Mouse (Mus musculus) megakaryocyte progenitor cell, adult 5-6 weeks (primary cell): ENCODE measurements at regions not wholly inside any gene's neighbourhood (a gene's known extent, or its start where the extent isn't known, plus 50 kb on each side); places are given as distances from the start of the nearest gene placed in this dataset.
"Not testable (repeated sequence)": the region's sequence is repeated elsewhere in the genome, so short reads cannot be mapped to it uniquely, and the experiment has no call there.

Experiments used
- ATAC-seq: replicated peaks from 2 replicates; pipeline ENCODE4 v1.8.0; 2016; ENCODE audit warnings: mild to moderate bottlenecking, moderate TSS enrichment, inconsistent platforms; ENCODE audit not compliant: poor library complexity

DNA sequence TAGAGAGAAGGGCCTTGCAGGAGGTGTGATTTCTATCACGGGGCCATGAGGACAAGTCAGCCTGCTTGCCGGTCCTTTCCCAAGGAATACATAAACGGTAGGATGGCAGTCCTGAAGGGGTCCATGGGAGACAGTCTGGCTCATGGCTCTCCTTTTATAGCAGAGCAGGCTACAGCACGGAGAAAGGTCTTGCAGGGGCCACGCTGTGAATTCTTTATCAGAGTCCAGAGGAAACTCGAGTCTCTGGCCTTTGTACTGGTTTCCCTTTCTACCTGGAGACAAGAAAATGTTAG lies 1984.0 kb downstream of the 4930444P10Rik start:
- ATAC-seq: no peak

DNA sequence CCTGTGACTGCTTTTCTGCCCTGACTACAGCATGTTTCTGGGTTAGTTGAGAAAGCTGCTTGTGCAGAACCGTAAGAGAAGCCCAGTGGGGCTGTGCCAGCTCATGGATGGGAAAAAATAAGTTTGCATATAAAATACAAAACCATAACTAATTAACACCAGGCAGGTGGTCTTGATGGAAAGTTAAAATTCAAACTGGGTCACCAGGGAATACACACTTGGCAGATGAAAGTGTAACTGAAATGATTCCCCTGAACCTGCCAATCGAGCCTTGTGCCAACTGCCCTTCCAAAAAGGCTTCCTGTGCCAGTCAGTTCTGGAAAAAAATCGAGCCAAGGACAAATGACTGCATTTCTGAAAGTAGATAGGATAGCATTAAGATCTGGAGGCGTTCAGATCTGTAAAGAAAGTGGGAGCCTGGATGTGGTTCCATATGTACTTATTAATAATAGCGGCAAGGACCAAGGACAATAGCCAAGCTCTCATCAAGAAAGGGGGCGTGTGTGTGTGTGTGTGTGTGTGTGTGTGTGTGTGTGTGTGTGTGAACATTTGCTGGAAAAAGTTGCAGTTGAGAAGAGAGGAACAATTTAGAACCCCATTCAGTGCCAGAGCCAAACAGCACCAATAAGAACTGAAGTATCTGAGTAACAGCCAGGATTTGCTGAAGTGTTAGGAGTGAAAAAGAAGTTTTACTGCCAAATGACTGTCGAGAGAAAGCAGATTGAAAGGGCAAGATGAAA lies 1984.5 kb downstream of the 4930444P10Rik start:
- ATAC-seq: no peak

DNA sequence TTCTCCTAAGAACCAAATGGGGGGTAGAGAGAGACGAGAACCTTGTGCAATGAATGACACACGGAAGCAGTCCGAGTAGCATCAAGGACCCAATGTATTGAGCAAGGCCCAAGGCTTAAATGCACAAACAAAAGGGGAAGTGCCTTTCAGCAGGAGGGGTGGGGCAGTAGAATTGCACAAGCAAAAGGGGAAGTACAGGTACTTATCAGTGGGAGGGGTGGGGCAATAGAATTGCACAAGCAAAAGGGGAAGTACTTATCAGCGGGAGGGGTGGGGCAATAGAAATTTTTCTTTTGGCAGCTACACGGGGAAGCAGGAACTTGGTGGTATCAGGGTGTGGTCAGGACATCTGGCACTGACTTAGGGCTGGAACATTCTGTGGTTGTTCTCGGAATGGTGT lies 1987.6 kb downstream of the 4930444P10Rik start:
- ATAC-seq: not testable (repeated sequence)

DNA sequence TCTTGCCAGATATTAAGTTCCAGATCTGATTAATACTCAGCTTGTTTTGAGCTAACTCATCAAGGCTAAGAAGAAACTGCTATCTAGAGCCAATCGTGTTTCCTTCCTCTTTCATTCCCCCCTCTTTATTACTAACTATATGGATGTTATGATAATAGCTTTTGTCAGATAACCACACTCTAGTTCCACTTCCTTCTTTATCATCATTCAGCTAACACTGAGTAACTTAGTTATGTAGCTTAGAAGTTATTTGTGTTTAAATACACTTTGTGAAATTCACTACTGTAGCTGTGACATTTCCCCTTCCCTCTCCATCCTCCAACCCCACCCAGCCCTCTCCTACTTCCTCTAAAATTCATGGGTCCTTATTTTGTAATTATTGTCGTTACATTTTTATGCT lies 1988.6 kb downstream of the 4930444P10Rik start:
- peak; percentile 94 for ATAC-seq

DNA sequence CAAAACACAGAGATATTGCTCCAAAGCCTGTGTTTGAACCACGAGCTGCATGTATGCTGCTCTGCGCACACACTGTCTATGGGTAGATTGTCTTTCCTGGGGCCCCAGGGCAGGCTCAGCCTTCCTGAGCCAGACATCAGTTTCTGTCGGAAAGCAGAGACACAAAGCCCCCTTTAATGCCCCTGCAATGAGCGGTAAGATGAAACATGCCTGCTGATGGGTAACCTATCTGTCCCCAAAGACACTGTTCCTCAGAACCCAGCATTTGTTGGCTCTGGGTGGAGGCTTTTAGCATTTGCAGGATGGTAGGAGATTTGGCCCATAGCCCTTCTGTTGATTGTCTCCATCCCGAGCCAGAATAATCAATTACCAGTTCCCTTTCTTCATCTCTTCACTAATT lies 1994.1 kb downstream of the 4930444P10Rik start:
- ATAC-seq: no peak

DNA sequence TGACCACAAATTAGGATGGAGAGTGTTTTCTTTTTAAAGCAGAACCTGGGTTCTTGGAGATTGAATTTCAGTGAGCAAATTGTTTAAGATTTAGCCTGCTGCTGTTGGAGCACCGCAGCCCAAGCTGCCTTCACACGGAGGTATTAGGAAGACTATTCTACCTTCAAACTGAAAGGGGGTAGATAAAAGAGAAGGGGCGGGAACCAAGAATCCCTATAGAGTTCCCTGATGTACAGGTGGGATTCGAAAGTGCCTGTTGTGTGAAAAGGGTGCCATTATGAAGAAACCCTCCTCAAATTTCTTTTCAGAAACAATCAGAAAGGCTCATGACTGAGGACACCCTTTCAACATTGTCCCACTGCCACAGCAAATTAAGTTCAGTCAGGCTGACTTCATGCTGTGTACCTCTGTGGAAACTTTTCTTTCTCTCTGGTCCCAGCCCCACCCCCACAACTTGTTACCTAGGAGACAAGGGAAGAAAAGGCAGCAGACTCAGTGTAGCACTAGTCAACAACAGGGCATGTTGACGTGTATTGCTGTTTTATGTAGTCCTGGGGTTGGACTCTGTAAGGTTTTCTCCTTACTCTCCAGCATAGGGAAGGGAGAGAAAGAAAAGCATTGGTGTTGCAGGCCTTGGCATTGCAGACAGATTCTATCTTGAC lies 1995.4 kb downstream of the 4930444P10Rik start:
- ATAC-seq: no peak

DNA sequence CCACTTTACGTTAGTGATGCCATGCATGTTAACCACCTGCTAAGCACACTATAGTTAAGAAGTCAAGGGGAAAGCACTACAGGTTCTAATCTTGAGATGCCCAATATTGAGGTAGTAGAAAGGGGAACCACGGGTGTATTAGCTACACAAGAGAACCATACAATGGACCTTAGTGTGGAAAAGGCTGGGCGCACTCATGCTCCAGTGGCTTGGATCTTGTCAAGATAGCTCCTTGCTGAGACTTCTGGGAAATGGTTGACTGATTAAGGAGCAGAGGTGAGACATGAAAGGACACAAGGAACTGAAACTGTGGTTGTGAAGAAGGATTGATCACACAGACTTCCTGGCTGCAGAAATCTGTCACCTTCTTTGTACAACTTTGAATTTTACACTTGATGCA lies 2028.3 kb downstream of the 4930444P10Rik start:
- no peak for ATAC-seq

DNA sequence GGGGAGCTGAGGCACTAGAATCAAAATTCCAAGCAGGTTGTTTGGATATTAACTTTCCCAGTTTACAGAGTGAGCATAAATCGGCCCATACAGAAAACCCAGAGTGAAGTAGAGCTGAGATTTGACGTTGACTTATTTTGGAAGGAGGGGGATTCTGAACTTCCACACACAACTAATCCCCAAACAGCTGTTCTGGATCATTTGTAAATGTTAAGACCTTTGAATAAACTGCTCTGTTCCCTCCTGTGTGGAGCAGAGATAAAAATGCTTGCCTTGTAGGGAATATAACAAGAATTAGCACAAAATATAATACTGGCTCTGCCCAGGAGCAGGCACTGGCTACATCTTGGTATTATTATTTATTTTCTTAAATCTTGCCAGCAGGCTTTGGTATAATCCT lies 2057.0 kb downstream of the 4930444P10Rik start:
- ATAC-seq: no peak

DNA sequence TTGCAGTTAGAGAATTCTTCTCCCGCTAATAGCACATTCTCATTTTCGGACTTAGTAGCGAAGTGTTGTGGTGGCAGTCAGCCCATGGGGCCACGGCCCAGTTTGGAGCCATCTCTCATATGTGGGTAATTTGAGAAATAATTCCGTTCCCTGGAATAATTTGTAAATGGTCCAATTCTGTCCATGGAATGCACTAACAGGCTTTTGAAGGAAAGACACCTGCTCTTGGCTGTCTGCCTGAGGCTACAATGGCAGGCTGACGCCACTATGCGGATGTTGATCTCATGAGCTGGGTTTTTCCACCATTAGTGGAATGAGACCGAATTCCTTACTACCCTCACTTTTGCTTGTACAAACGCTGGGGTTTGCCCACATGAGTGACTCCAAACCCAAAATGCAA lies 2081.6 kb downstream of the 4930444P10Rik start:
- no peak for ATAC-seq

DNA sequence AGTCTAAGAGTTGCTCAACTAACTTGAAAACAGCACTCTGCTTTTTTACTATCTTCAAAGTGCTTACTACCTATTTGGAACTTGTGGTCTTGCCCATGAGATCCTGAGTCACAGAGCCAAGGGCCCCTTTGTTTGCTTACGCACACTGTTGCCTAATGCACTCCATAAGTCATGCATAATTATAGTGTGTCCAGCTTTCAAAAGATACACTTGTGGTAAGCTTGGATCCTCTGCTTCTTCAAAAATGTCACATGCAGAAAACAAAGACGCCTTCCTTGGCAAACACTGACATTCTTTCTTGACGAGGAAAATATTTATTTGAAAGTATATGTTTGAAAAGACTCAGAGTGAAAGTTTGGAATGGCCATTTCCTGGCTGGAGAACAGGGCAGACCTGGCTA lies 2082.3 kb downstream of the 4930444P10Rik start:
- ATAC-seq: no peak

DNA sequence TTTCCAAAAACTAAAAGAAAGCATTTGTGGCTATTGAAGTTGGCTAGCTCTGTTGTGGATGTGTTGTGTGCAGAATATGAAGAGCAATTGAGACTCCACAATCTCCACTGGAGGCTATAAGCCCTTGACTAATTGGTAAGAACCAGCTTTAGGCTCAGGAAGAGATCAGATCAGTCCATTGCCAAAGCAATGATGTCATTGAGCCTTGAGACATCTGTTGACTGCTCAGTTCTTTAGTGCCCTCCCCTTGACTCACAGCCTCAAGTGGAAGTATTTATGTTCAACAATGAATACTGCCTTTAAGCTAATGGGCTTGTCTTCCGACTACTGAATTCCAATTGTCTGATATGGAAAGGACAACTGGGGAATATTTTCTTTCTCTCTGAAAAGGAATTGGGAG lies 2090.6 kb downstream of the 4930444P10Rik start:
- no peak for ATAC-seq

DNA sequence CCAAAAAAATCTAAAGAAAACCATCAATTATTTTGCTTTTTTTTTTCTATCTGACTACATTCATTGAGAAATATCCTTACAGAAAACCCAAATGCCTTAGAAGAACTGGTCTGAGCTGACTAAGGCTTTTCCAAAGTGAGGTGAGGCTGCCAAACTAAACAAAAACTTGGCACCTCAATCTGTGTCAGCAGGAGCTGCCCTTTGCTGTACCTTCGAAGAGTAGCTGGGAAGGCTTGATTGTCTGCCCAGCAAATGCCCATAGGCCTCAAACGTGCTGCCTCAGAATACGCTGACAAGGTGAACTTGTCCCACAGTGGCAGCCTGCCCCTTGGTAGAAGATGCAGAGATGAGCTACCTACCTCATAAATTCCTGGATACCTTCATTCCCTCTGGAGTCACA lies 2091.7 kb downstream of the 4930444P10Rik start:
- ATAC-seq: no peak

DNA sequence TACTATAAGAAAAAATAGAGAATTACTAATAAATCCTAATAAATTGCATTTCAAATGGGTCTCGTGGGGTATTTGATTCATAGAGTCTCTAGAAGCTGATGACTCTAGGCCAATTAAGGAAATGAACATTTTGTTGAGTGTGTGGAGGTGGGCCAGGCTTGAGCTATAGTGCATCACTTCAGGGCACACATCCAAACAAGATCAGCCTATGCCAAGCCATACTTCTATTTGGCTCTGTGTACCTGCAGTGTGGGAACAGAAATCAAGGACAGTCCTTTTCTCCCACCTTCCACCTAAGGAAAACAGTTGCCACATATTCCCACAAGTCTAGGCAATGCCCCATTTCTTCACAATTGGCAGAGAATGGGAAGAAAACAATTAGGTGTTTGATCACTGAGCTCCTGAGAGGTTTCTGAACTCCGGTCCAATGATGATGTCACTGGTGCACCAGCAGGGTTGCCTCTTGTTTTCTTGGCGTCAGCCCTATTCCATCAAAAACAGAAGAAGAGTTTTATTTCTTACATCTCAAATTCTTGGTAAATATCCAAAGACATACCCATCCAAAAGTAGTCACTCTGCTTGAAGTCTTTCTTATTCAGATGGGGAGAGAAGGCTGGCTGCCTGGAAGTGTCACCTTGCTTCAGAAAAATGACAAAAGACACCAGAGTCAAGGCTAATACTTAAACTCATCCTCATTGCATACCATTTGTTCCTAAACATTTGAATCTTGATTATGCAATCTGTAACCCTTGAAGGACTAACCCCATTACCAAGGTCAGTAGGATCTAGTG lies 2092.3 kb downstream of the 4930444P10Rik start:
- no peak for ATAC-seq

DNA sequence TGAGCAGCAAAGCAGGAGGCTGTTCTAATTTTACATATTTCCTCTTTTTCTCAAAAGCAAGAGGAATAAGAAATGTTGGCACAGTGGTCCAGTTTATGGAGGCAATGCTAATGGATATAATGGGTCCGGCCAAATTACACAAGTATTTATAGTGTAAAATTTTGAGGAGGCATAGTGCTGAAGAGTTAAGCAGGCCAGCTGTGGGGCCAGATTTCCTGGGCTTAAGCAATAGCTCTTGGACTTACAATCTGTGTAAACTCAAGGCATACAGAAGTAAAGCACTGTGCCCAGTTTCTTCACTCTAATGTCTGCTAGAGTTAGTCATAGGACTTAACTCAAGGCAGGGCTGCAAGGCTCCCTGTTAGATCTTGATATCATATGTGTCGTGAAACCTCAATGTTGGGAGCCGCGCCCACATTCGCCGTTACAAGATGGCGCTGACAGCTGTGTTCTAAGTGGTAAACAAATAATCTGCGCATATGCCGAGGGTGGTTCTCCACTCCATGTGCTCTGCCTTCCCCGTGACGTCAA lies 2094.9 kb downstream of the 4930444P10Rik start:
- ATAC-seq: no peak

DNA sequence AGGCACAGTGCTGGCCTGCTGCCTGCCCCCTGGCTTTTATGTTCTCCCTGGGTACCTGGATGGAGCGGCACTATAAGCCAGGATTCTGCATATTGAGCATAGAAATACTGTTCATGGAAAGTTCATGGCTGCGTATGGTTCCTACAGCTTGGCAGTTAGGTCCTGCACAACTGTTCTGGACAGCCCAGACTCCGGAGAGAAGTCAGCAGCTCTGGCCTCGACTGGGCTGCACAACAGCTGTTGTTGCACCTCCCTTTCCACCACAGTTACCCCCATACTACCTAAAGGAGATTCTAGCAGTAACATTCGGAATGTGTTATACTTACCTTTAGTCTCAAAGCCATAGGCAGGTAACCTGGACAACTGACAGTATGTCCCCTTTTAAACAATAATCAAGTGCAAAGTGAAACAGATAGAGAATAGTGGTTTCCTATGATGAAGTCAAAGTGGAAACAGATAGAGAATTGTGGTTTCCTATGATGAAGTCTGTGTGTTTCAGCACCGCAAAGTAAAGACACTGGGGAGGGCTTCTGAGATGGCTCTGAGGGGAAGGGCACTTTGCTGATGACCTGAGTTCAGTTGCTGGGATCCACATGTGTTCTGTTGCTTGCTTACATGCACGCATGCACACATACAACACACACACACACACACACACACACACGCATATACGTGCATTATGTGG lies 2099.2 kb downstream of the 4930444P10Rik start:
- ATAC-seq: peak; percentile 95

DNA sequence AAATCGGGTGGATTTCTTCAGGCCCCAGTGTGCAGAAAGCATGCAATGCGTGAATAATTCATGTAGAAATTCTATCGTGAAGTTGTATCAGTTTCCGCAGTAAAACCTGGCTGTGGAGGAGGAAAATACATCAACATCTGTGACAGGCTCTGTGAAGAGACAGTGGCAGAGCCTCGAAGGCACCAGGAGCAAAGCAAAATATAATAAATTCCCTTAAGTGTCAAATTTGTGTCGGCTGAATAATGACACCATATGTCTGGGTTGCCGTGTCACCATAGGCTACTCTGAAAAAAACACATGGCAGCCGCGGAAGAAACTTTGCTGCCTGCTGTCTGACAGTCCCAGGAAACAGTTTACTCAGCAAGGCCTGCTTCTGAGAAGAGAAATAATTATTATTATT lies 2100.1 kb downstream of the 4930444P10Rik start:
- no peak for ATAC-seq

DNA sequence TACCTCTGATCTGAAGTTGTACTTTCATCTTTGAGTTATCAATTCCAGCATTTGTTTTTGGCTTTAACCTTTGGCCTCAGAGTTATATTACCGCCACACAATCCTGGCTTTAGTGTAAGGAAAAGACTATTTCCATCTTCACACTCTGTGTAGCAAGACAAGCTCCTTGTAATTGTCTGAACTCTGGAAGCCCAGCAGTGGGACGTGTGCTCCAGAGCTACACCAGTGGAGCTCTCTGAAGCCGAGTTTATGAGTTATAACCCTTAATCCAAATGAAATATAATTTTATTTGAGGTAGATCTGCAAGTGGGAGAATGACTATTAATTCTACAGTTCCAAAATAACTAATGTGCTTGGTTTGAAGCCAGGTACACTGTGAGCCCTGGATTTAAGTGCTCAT lies 2103.8 kb downstream of the 4930444P10Rik start:
- no peak for ATAC-seq

DNA sequence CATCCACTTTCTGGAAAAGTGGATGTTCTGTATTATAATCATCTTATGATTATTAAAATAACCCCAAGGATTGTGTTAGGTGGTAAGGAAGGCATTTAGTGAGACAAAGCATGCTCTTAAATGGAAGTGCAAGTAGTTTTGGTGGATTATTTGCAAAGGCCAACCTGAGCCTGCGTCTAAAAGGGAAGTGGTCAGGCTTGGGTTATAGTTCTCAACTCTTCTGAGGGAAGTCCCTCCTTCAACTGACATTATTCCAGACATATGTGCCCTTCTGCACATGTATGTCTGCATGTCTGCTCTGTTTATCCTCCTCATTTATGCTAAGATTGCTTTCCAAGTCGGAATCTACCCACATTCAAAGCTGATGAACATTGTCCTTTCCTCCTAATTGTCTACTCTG lies 2108.3 kb downstream of the 4930444P10Rik start:
- ATAC-seq: peak; percentile 48

DNA sequence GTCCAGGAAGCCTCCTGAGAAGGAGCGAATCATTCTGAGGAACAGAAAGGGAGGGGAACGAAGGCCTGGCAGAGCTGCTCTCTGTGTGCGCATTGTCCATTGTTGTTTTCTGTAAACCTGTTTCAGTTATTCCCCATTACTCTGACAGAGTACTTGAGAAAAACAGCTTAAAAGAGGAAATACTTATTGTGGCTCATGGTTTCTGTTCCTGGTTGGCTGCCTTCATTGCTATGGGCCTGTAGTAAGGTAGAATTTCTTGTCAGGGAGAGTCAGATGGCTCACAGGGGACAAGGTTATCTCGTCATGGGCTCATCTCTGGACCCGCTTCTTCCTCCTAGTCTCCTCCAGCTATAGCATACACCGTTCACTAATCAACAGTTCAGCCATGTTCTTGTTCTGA lies 2112.9 kb downstream of the 4930444P10Rik start:
- ATAC-seq: peak; percentile 87

DNA sequence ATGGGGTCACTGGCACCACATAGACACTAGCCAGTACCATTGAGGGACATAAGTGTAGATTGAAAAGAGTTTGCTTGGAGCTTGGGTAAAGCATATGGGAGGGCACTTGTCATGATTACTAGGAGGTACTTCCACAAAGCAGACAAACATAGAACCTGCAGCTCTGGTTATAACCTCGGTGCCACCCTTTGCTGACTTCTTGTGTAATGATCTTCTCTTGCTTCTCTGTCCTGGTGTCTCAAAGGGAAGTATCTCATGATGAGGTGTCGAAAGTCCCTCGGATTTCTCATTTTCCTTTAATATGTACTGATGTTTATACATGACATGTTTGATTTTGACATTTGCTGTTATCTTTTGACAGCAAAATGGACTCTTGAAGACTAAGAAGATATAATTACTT lies 2114.5 kb downstream of the 4930444P10Rik start:
- ATAC-seq: peak; percentile 64

DNA sequence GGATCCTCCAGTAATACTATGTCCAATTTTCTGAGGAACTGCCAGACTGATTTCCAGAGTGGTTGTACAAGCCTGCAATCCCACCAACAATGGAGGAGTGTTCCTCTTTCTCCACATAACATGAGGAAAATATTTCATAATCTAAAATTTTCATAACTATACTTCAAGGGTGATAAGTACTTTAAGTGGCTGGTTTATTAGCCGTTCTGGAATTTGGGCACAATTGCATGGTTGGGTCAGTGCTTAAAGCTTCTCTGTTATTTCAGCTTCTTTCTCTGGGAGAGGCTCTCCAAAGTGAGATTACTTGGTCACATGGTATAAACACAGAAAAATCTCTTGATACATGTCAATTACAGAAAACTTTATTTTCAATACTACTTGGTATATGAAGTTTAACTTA lies 2115.9 kb downstream of the 4930444P10Rik start:
- ATAC-seq: no peak
